Mouse (Mus musculus) neural tube, embryonic 14.5 days (tissue): ENCODE measurements around the gene Sf3b5. TPM values are rescaled to one million over a fixed set of nuclear protein-coding genes. Genes with fewer than 3 reads are reported as not detected.

ENCODE experiments used
- ATAC-seq: fragments of 200-750 bp; cut with Nextera tagmentation; 2 replicates; pipeline ENCODE4 v1.8.0; 2017; ENCODE audit warnings: low read depth, mild to moderate bottlenecking, moderate TSS enrichment, moderate library complexity
- H3K27ac ChIP-seq: fragments of 300-500 bp; sonication (generic); 2 replicates; pipeline ENCODE4 v1.5.1; 2014; ENCODE audit warnings: low read depth, mild to moderate bottlenecking, control low read depth, low read length, moderate library complexity, mixed read lengths
- H3K27me3 ChIP-seq: fragments of 300-500 bp; sonication (generic); 2 replicates; pipeline ENCODE4 v1.6.1; 2014; ENCODE audit warnings: low read length; ENCODE audit not compliant: control insufficient read depth, insufficient read depth
- H3K36me3 ChIP-seq: fragments of 300-500 bp; sonication (generic); 2 replicates; pipeline ENCODE4 v1.6.1; 2014; ENCODE audit warnings: low read length, mixed read lengths; ENCODE audit not compliant: control insufficient read depth, insufficient read depth
- H3K4me1 ChIP-seq: fragments of 300-500 bp; sonication (generic); 2 replicates; pipeline ENCODE4 v1.6.1; 2014; ENCODE audit warnings: low read length; ENCODE audit not compliant: control insufficient read depth, insufficient read depth
- H3K4me2 ChIP-seq: fragments of 300-500 bp; sonication (generic); 2 replicates; pipeline ENCODE4 v1.6.1; 2014; ENCODE audit warnings: mild to moderate bottlenecking, low read depth, low read length, control low read depth
- H3K4me3 ChIP-seq: fragments of 300-500 bp; sonication (generic); 2 replicates; pipeline ENCODE4 v1.5.1; 2014; ENCODE audit warnings: low read depth, low read length, control low read depth, mixed read lengths
- H3K9ac ChIP-seq: fragments of 300-500 bp; sonication (generic); replicated peaks from 2 replicates; pipeline ENCODE4 v1.6.1; 2014; ENCODE audit warnings: low read depth, mild to moderate bottlenecking, control low read depth, low read length, mixed read lengths
- H3K9me3 ChIP-seq: fragments of 300-500 bp; sonication (generic); 2 replicates; pipeline ENCODE4 v1.6.1; 2016; ENCODE audit warnings: low read length; ENCODE audit not compliant: control insufficient read depth
- WGBS: fragments of 180-500 bp; shearing (Covaris S2); extraction: QIAGEN DNeasy Blood & Tissue Kit; methylation state at CpG from one replicate; pipeline ENCODE4 v1.1.7; 2014; 5-methylcytosine and 5-hydroxymethylcytosine counted together
- polyA plus RNA-seq: library from polyadenylated mRNA; unstranded; fragments of >200 nt; fragmentation: Nextera tagmentation; extraction: Ambion mirVana; gene quantifications from 2 replicates; pipeline ENCODE4 v1.2.1, GENCODE M21; 2014

The Sf3b5 gene
- 25.5 and 28.0 TPM in 2 replicates for polyA plus RNA-seq

- no peak for ATAC-seq
- no peaks in the 10 kb centered on the region for H3K9me3 ChIP-seq
- peaks cover 8% of the 10 kb centered on the region; the same call in 1 of the 2 replicates for H3K4me1 ChIP-seq
- no peaks in the 10 kb centered on the region for H3K36me3 ChIP-seq
- 0 out of 2 replicates have a peak, but pooled peaks cover 3% of the 10 kb centered on the region for H3K27me3 ChIP-seq
- H3K4me3 ChIP-seq = no peak within 1 kb of the TSS
- no peak within 1 kb of the TSS for H3K4me2 ChIP-seq
- H3K9ac ChIP-seq = no peak within 1 kb of the TSS
- no peak within 1 kb of the TSS for H3K27ac ChIP-seq
- 92% methylated on average over 3 of the region's 3 CpGs for WGBS
Observed at GRCm38 (mm10) chr10:13005043-13005442, at the start of gene Sf3b5. Sf3b5 (plus strand) TSS chr10:13005343.

GRCm38 (mm10) chr10:12955831-12956230 lies 49.3 kb upstream of the Sf3b5 start:
- no peaks in the 10 kb centered on the region for H3K9me3 ChIP-seq
- no peaks in the 10 kb centered on the region for H3K36me3 ChIP-seq
- no peak overlapping the region for H3K4me3 ChIP-seq
- WGBS = 52% methylated on average over 1 of the region's 1 CpGs
- no peak overlapping the region for H3K9ac ChIP-seq
- no peaks in the 10 kb centered on the region for H3K4me1 ChIP-seq
- no peaks in the 10 kb centered on the region for H3K27me3 ChIP-seq
- no peak overlapping the region for H3K4me2 ChIP-seq
- ATAC-seq = no peak
- H3K27ac ChIP-seq = no peak overlapping the region

GRCm38 (mm10) chr10:12957271-12957670 lies 47.9 kb upstream of the Sf3b5 start:
- Histone ChIP-seq H3K4me2 (no peak overlapping the region), H3K27me3 (no peaks in the 10 kb centered on the region), H3K36me3 (no peaks in the 10 kb centered on the region), H3K4me3 (no peak overlapping the region), H3K27ac (no peak overlapping the region), H3K9ac (no peak overlapping the region), H3K4me1 (no peaks in the 10 kb centered on the region), H3K9me3 (no peaks in the 10 kb centered on the region)
- WGBS = 88% methylated on average over 4 of the region's 4 CpGs
- no peak for ATAC-seq

GRCm38 (mm10) chr10:12961546-12961945 lies 43.6 kb upstream of the Sf3b5 start:
- no peak overlapping the region for H3K4me2 ChIP-seq
- 92% methylated on average over 8 of the region's 8 CpGs for WGBS
- no peak overlapping the region for H3K27ac ChIP-seq
- H3K27me3 ChIP-seq = no peaks in the 10 kb centered on the region
- no peak for ATAC-seq
- 0 out of 2 replicates have a peak, but pooled peaks cover 3% of the 10 kb centered on the region for H3K4me1 ChIP-seq
- no peak overlapping the region for H3K9ac ChIP-seq
- no peaks in the 10 kb centered on the region for H3K9me3 ChIP-seq
- no peak overlapping the region for H3K4me3 ChIP-seq
- no peaks in the 10 kb centered on the region for H3K36me3 ChIP-seq

GRCm38 (mm10) chr10:12962238-12962637 lies 42.9 kb upstream of the Sf3b5 start:
- H3K4me3 ChIP-seq = no peak overlapping the region

GRCm38 (mm10) chr10:12963362-12964147 lies 41.6 kb upstream of the Sf3b5 start:
- no peaks in the 10 kb centered on the region for H3K27me3 ChIP-seq
- peak overlapping the region; percentile 77 for H3K4me3 ChIP-seq
- H3K4me1 ChIP-seq = 0 out of 2 replicates have a peak, but pooled peaks cover 3% of the 10 kb centered on the region
- H3K36me3 ChIP-seq = no peaks in the 10 kb centered on the region
- H3K4me2 ChIP-seq = peak overlapping the region; percentile 92
- H3K9ac ChIP-seq = peak overlapping the region; percentile 72
- no peak overlapping the region for H3K27ac ChIP-seq
- peak; percentile 60; the same call in 1 of the 2 replicates for ATAC-seq
- no peaks in the 10 kb centered on the region for H3K9me3 ChIP-seq
- WGBS = 6% methylated on average over 29 of the region's 29 CpGs

More at GRCm38 (mm10) chr10:12962238-12962637, 42.9 kb upstream of the Sf3b5 start:
- H3K4me2 ChIP-seq = no peak overlapping the region
- 0 out of 2 replicates have a peak, but pooled peaks cover 3% of the 10 kb centered on the region for H3K4me1 ChIP-seq
- no peak overlapping the region for H3K9ac ChIP-seq
- no peak overlapping the region for H3K27ac ChIP-seq
- H3K9me3 ChIP-seq = no peaks in the 10 kb centered on the region
- H3K36me3 ChIP-seq = no peaks in the 10 kb centered on the region
- no peak for ATAC-seq
- no peaks in the 10 kb centered on the region for H3K27me3 ChIP-seq

- Histone ChIP-seq H3K27me3 (no peaks in the 10 kb centered on the region), H3K4me2 (peak within 1 kb of the TSS; percentile 92), H3K4me1 (0 out of 2 replicates have a peak, but pooled peaks cover 3% of the 10 kb centered on the region), H3K27ac (no peak within 1 kb of the TSS), H3K36me3 (no peaks in the 10 kb centered on the region), H3K9ac (peak within 1 kb of the TSS; percentile 72), H3K9me3 (no peaks in the 10 kb centered on the region), H3K4me3 (peak within 1 kb of the TSS; percentile 77)
- peak; percentile 89 for ATAC-seq
- WGBS = 3% methylated on average over 56 of the region's 56 CpGs
Observed at GRCm38 (mm10) chr10:12964151-12965075, 40.7 kb upstream of the Sf3b5 start, which contains the start of gene Stx11. Stx11 (minus strand) TSS chr10:12964298.

GRCm38 (mm10) chr10:12965669-12966180 lies 39.4 kb upstream of the Sf3b5 start:
- ATAC-seq = no peak
- 88% methylated on average over 5 of the region's 5 CpGs for whole genome bisulfite sequencing
- Histone ChIP-seq H3K4me2 (no peak overlapping the region), H3K4me3 (no peak overlapping the region), H3K9ac (no peak overlapping the region), H3K27me3 (no peaks in the 10 kb centered on the region), H3K9me3 (no peaks in the 10 kb centered on the region), H3K27ac (no peak overlapping the region), H3K36me3 (no peaks in the 10 kb centered on the region), H3K4me1 (0 out of 2 replicates have a peak, but pooled peaks cover 3% of the 10 kb centered on the region)
